Mouse (Mus musculus) olfactory bulb, adult 2 months (tissue): Measurements from ENCODE around the gene Ifitm1.

Experiments used
- CTCF ChIP-seq: fragments of 200-500 bp; IDR thresholded peaks from 2 replicates; pipeline ENCODE4 v1.5.1; 2012; ENCODE audit warnings: low read depth, mild to moderate bottlenecking, low read length, moderate library complexity; ENCODE audit not compliant: insufficient read depth
- POLR2A ChIP-seq: fragments of 200-500 bp; IDR thresholded peaks from 2 replicates; pipeline ENCODE4 v1.6.1; 2012; ENCODE audit warnings: mild to moderate bottlenecking, low read depth, low read length, moderate library complexity; ENCODE audit not compliant: insufficient read depth

- TF ChIP-seq CTCF (no peak), POLR2A (no peak)
Observed at GRCm38 (mm10) chr7:140960026-140960425, 7.0 kb upstream of the Ifitm1 start.
